Mouse (Mus musculus) hindbrain, embryonic 12.5 days (tissue): ENCODE data around the gene Slc2a2. TPM values are rescaled to one million over a fixed set of nuclear protein-coding genes. Genes with fewer than 3 reads are reported as not detected.

Experiments
- ATAC-seq: fragments of 200-750 bp; cut with Nextera tagmentation; 2 replicates; pipeline ENCODE4 v1.8.0; 2017; ENCODE audit warnings: moderate TSS enrichment; ENCODE audit not compliant: low FRiP score
- H3K27ac ChIP-seq: fragments of 300-500 bp; sonication (generic); 2 replicates; pipeline ENCODE4 v1.5.1; 2016; ENCODE audit warnings: mild to moderate bottlenecking
- H3K27me3 ChIP-seq: fragments of 300-500 bp; sonication (generic); 2 replicates; pipeline ENCODE4 v1.6.1; 2016; ENCODE audit warnings: mild to moderate bottlenecking
- H3K36me3 ChIP-seq: fragments of 300-500 bp; sonication (generic); 2 replicates; pipeline ENCODE4 v1.6.1; 2016; ENCODE audit warnings: mild to moderate bottlenecking
- H3K4me1 ChIP-seq: fragments of 300-500 bp; sonication (generic); 2 replicates; pipeline ENCODE4 v1.6.1; 2016
- H3K4me2 ChIP-seq: fragments of 300-500 bp; sonication (generic); replicated peaks from 2 replicates; pipeline ENCODE4 v1.6.1; 2016; ENCODE audit warnings: mild to moderate bottlenecking
- H3K4me3 ChIP-seq: fragments of 300-500 bp; sonication (generic); 2 replicates; pipeline ENCODE4 v1.5.1; 2016; ENCODE audit warnings: mild to moderate bottlenecking
- H3K9ac ChIP-seq: fragments of 300-500 bp; sonication (generic); 2 replicates; pipeline ENCODE4 v1.6.1; 2016; ENCODE audit warnings: mild to moderate bottlenecking, moderate library complexity
- H3K9me3 ChIP-seq: fragments of 300-500 bp; sonication (generic); replicated peaks from 2 replicates; pipeline ENCODE4 v1.6.1; 2016; ENCODE audit warnings: mild to moderate bottlenecking
- WGBS: fragments of 180-500 bp; shearing (Covaris S2); methylation state at CpG from one replicate; pipeline ENCODE4 v1.1.7; 2016; 5-methylcytosine and 5-hydroxymethylcytosine counted together
- polyA plus RNA-seq: library from polyadenylated mRNA; unstranded; fragments of >200 nt; fragmentation: Nextera tagmentation; extraction: Ambion mirVana; gene quantifications from 2 replicates; pipeline ENCODE4 v1.2.1, GENCODE M21; 2016

The Slc2a2 gene
- polyA plus RNA-seq, 1 experiment from 2014 or later, result 0.31 TPM

DNA sequence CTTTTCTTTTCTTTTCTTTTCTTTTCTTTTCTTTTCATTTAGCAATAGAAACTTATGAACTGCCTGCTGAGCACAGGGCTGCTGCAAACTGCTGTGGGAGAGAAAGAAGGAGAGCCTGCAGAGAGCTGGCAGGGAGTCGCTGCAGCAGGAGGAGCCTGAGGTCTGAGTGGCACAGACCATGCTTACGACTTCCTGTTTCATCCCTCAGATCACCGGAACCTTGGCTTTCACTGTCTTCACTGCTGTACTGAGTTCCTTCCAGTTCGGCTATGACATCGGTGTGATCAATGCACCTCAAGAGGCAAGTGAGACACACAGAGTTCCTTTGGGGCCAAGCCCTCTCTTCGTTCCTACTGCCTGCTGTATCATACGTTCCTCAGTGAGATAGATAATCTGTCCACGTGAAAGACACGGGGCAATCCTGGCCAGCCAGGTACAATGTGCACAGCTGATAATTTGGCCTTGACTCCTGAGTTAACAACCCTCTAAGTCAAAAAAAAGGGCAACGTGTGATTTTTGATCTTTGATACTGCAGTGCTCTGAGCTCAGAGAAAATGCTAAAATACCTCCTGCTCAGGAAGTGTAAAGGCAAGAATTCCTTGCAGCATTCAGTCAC lies 7.9 kb downstream of the Slc2a2 start:
- no peaks in the 10 kb centered on the region for H3K36me3 ChIP-seq
- no peak overlapping the region for H3K4me3 ChIP-seq
- no peaks in the 10 kb centered on the region for H3K9me3 ChIP-seq
- H3K27me3 ChIP-seq, result no peaks in the 10 kb centered on the region
- WGBS, result 75% methylated on average over 10 of the region's 10 CpGs
- no peak for ATAC-seq
- H3K4me2 ChIP-seq, result no peak overlapping the region
- H3K27ac ChIP-seq, result no peak overlapping the region
- H3K4me1 ChIP-seq, result no peaks in the 10 kb centered on the region
- H3K9ac ChIP-seq, result no peak overlapping the region

DNA sequence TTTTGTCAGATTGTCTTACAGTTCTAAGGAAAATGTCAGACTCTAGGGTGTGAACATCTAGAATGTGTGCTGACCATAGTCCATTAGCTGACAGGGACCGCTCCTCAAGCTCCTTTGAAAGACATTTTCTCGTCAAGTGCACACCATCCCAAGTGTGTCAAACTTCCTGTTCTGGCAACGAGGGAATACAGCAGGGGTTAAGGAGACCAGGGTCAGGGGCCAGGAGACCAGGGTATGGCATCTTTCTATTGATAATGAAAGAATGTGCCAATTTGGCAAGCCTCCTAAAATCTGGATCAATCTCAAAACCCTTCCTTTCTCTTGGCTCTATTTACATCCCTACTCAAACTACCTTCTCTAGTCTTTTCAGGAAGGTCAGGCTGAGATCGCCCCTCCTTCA lies 9.0 kb downstream of the Slc2a2 start:
- H3K4me1 ChIP-seq, result no peaks in the 10 kb centered on the region
- H3K27me3 ChIP-seq, result no peaks in the 10 kb centered on the region
- no peaks in the 10 kb centered on the region for H3K9me3 ChIP-seq
- no peaks in the 10 kb centered on the region for H3K36me3 ChIP-seq
- H3K27ac ChIP-seq, result no peak overlapping the region
- ATAC-seq, result no peak
- H3K4me2 ChIP-seq, result no peak overlapping the region
- no peak overlapping the region for H3K4me3 ChIP-seq
- WGBS, result 73% methylated on average over 4 of the region's 4 CpGs
- no peak overlapping the region for H3K9ac ChIP-seq

DNA sequence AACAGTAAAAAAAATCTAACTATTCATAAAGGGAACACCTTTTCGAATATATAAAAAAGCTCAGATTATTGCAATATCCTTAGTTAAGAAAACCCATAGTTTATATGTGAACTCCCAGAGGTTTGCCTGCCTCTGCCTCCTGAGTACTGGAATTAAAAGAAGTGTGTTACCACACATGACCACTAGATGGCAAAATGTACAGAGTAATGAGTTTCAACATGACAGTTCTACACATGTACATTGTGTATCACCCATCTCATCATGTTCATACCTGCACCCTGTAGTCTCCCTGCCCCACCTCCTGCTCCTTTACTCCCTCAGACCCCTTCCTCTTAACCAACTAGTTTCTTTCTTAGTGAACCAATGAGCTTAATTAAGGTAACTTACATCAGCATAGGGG lies 12.0 kb downstream of the Slc2a2 start:
- no peaks in the 10 kb centered on the region for H3K4me1 ChIP-seq
- no peak overlapping the region for H3K4me2 ChIP-seq
- no peak overlapping the region for H3K27ac ChIP-seq
- 84% methylated on average over 1 of the region's 1 CpGs for WGBS
- no peak overlapping the region for H3K4me3 ChIP-seq
- no peaks in the 10 kb centered on the region for H3K27me3 ChIP-seq
- ATAC-seq, result no peak
- H3K9me3 ChIP-seq, result no peaks in the 10 kb centered on the region
- H3K9ac ChIP-seq, result no peak overlapping the region
- no peaks in the 10 kb centered on the region for H3K36me3 ChIP-seq

DNA sequence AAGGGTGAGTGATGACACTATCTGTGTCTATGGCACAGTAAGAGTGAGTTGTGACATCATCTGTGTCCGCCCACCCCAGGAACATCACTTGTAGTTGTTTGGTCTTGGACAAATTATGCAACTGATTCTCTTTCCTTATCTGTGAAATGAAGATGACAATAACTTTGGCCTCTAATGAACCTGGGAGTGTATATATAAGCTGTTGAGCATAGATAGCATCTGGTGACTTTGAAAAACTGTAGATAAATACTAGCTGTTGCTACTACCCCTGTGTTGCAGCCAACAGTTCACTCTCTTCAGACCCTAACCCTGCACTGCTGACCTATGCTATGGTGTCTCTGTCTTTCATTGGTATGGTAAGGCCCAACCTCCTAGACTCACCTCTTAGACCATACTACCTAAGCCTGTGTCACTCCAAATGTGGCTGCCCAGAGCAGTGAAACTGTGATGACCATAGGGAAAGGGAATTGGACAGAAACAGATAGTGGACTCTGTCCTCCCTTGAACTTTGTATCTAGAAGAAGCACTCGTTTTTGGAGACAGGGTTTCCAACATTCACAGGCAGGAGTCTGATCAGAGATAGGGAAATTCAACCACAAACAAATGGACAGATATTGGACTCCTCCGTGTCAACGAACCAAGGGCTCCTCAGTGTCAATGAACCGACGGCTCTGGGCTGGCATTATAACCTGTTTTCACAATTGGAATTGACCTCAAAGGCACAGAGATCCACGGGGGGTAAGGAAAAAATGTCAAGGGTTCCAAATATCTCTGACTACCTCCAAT lies 16.4 kb downstream of the Slc2a2 start:
- H3K4me2 ChIP-seq, result no peak overlapping the region
- 75% methylated on average over 7 of the region's 7 CpGs for WGBS
- H3K9ac ChIP-seq, result no peak overlapping the region
- ATAC-seq, result no peak
- H3K4me1 ChIP-seq, result no peaks in the 10 kb centered on the region
- no peak overlapping the region for H3K4me3 ChIP-seq
- H3K36me3 ChIP-seq, result no peaks in the 10 kb centered on the region
- no peaks in the 10 kb centered on the region for H3K27me3 ChIP-seq
- no peaks in the 10 kb centered on the region for H3K9me3 ChIP-seq
- H3K27ac ChIP-seq, result no peak overlapping the region

DNA sequence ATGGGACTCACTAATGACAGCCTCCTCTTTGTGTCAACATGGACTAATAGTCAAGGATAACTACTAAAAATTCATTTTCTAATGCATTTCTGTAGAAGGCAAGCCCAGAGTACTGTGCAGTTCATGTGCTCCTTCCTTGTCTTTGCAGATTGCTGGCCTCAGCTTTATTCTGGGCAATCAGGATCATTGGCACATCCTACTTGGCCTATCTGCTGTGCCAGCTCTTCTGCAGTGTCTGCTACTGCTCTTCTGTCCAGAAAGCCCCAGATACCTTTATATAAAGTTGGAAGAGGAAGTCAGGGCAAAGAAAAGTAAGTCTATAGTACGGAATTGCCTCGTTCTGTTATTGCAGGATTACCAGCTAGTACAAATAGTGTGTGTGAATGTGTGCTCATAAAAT lies 20.8 kb downstream of the Slc2a2 start:
- no peak overlapping the region for H3K4me2 ChIP-seq
- WGBS, result 88% methylated on average over 2 of the region's 2 CpGs
- H3K4me3 ChIP-seq, result no peak overlapping the region
- H3K36me3 ChIP-seq, result no peaks in the 10 kb centered on the region
- H3K9ac ChIP-seq, result no peak overlapping the region
- H3K9me3 ChIP-seq, result no peaks in the 10 kb centered on the region
- no peak for ATAC-seq
- no peak overlapping the region for H3K27ac ChIP-seq
- no peaks in the 10 kb centered on the region for H3K4me1 ChIP-seq
- H3K27me3 ChIP-seq, result no peaks in the 10 kb centered on the region

GRCm38 (mm10) chr3:28721218-28721617 lies 23.5 kb downstream of the Slc2a2 start:
- Histone ChIP-seq H3K27ac (no peak overlapping the region), H3K27me3 (no peaks in the 10 kb centered on the region), H3K9me3 (no peaks in the 10 kb centered on the region), H3K4me1 (no peaks in the 10 kb centered on the region), H3K36me3 (no peaks in the 10 kb centered on the region), H3K4me2 (no peak overlapping the region), H3K9ac (no peak overlapping the region), H3K4me3 (no peak overlapping the region)
- ATAC-seq, result no peak
- 83% methylated on average over 5 of the region's 5 CpGs for WGBS

GRCm38 (mm10) chr3:28721838-28722237 lies 24.1 kb downstream of the Slc2a2 start:
- H3K27me3 ChIP-seq, result no peaks in the 10 kb centered on the region
- H3K4me2 ChIP-seq, result no peak overlapping the region
- no peaks in the 10 kb centered on the region for H3K36me3 ChIP-seq
- ATAC-seq, result no peak
- H3K27ac ChIP-seq, result no peak overlapping the region
- WGBS, result 86% methylated on average over 7 of the region's 7 CpGs
- H3K4me1 ChIP-seq, result no peaks in the 10 kb centered on the region
- H3K9me3 ChIP-seq, result no peaks in the 10 kb centered on the region
- no peak overlapping the region for H3K4me3 ChIP-seq
- H3K9ac ChIP-seq, result no peak overlapping the region

GRCm38 (mm10) chr3:28722531-28722930 lies 24.8 kb downstream of the Slc2a2 start:
- H3K27me3 ChIP-seq, result no peaks in the 10 kb centered on the region
- no peak overlapping the region for H3K9ac ChIP-seq
- H3K9me3 ChIP-seq, result no peaks in the 10 kb centered on the region
- no peak overlapping the region for H3K27ac ChIP-seq
- H3K4me2 ChIP-seq, result no peak overlapping the region
- no peaks in the 10 kb centered on the region for H3K36me3 ChIP-seq
- no peak overlapping the region for H3K4me3 ChIP-seq
- H3K4me1 ChIP-seq, result no peaks in the 10 kb centered on the region
- no peak for ATAC-seq

- 65% methylated on average over 6 of the region's 6 CpGs for WGBS
- Histone ChIP-seq H3K27ac (no peak overlapping the region), H3K4me2 (no peak overlapping the region), H3K4me3 (no peak overlapping the region), H3K9ac (no peak overlapping the region), H3K36me3 (no peaks in the 10 kb centered on the region), H3K9me3 (no peaks in the 10 kb centered on the region), H3K4me1 (no peaks in the 10 kb centered on the region), H3K27me3 (no peaks in the 10 kb centered on the region)
- no peak for ATAC-seq
Measured at GRCm38 (mm10) chr3:28723534-28723933, 25.8 kb downstream of the Slc2a2 start.

GRCm38 (mm10) chr3:28725203-28725602 lies 27.5 kb downstream of the Slc2a2 start:
- Histone ChIP-seq H3K9ac (no peak overlapping the region), H3K4me3 (no peak overlapping the region), H3K27ac (no peak overlapping the region), H3K4me1 (no peaks in the 10 kb centered on the region), H3K9me3 (no peaks in the 10 kb centered on the region), H3K36me3 (no peaks in the 10 kb centered on the region), H3K27me3 (no peaks in the 10 kb centered on the region), H3K4me2 (no peak overlapping the region)
- WGBS, result 90% methylated on average over 13 of the region's 13 CpGs
- ATAC-seq, result no peak

DNA sequence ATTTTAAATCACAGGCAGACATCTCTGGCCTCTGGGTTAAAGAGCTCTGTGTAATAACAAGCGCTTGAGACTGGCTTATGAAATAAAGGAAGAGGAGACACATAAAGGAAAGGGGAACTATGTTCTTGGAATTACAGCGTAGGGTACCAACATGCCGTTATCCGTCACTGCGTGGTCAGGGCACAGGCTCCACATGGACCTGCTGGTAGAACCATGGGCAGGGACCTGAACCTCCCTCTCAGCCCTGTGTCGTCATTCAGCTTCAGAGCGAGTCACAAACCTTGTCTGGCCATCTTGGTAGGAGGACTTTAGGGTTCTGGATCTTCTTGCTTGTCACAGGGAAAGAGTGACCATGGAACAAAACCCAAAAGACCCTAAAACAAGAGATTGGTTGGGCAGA lies 28.7 kb downstream of the Slc2a2 start:
- Histone ChIP-seq H3K27me3 (no peaks in the 10 kb centered on the region), H3K4me2 (no peak overlapping the region), H3K4me1 (no peaks in the 10 kb centered on the region), H3K9me3 (no peaks in the 10 kb centered on the region), H3K36me3 (no peaks in the 10 kb centered on the region), H3K4me3 (no peak overlapping the region), H3K27ac (no peak overlapping the region), H3K9ac (no peak overlapping the region)
- 97% methylated on average over 7 of the region's 7 CpGs for WGBS
- ATAC-seq, result no peak

- H3K27me3 ChIP-seq, result no peaks in the 10 kb centered on the region
- 0 out of 2 replicates have a peak, but pooled peaks cover 3% of the 10 kb centered on the region for H3K4me1 ChIP-seq
- no peak for ATAC-seq
- no peaks in the 10 kb centered on the region for H3K9me3 ChIP-seq
- H3K4me2 ChIP-seq, result no peak overlapping the region
- no peaks in the 10 kb centered on the region for H3K36me3 ChIP-seq
- no peak overlapping the region for H3K9ac ChIP-seq
- WGBS, result 72% methylated on average over 2 of the region's 2 CpGs
- H3K4me3 ChIP-seq, result no peak overlapping the region
- no peak overlapping the region for H3K27ac ChIP-seq
Measured at GRCm38 (mm10) chr3:28734712-28735111, 37.0 kb downstream of the Slc2a2 start.

GRCm38 (mm10) chr3:28736981-28737380 lies 39.3 kb downstream of the Slc2a2 start:
- H3K4me3 ChIP-seq, result no peak overlapping the region
- ATAC-seq, result no peak
- H3K9me3 ChIP-seq, result no peaks in the 10 kb centered on the region
- no peak overlapping the region for H3K4me2 ChIP-seq
- no peak overlapping the region for H3K9ac ChIP-seq
- H3K36me3 ChIP-seq, result no peaks in the 10 kb centered on the region
- H3K4me1 ChIP-seq, result 0 out of 2 replicates have a peak, but pooled peaks cover 3% of the 10 kb centered on the region
- no peak overlapping the region for H3K27ac ChIP-seq
- 44% methylated on average over 2 of the region's 2 CpGs for WGBS
- H3K27me3 ChIP-seq, result no peaks in the 10 kb centered on the region
